Mouse (Mus musculus) spleen, adult 18-20 months (tissue): ENCODE measurements around the gene Rpusd1.
A peak's percentile ranks its signal among the peaks of the same experiment; 100 is the strongest.

Experiments
- DNase-seq, 2 experiments: peaks; one replicate each; pipeline ENCODE4 v3.0.0; 2022; ENCODE audit warnings: mixed read lengths in 2 of 2

Rpusd1 gene

GRCm38 (mm10) chr17:25727265-25728008, at the start of gene Rpusd1, which contains the start of gene Chtf18:
TSS of gene Rpusd1 (plus strand) at chr17:25727670.
TSS of gene Chtf18 (minus strand) at chr17:25727419.
- DNase-seq, result peak; percentile 96

- DNase-seq, result peak; percentile 10 to 21
These were observed 49.5 kb upstream of the Rpusd1 start for GRCm38 (mm10) chr17:25677969-25678368.

DNA sequence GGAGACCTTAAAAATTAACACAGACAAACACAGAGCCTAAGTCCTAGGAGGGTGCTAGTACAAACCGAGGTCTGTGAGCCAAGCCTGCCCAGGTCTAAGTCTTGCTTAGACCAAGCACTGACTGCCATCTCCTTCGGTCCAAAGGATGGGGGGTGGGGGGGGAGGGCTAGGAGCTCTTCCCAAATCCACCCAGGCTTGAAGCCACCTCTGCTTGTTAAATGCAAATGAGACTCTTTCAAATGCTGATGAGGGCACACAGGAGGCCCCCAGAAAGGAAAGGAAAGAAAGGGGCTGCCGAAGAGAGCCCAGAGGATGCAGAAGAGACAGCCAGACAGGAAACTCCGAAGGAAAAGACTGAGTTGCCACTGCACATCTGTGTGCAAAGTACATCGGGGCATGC, 47.7 kb upstream of the Rpusd1 start:
- no peak for DNase-seq

- DNase-seq, result no peak
These were observed 45.8 kb upstream of the Rpusd1 start for GRCm38 (mm10) chr17:25681636-25682035.

- peak in 1 of 2 experiments; percentile 9 for DNase-seq
These were observed 41.1 kb upstream of the Rpusd1 start for GRCm38 (mm10) chr17:25686323-25686722.

GRCm38 (mm10) chr17:25688922-25689321, 38.5 kb upstream of the Rpusd1 start:
- no peak for DNase-seq

DNA sequence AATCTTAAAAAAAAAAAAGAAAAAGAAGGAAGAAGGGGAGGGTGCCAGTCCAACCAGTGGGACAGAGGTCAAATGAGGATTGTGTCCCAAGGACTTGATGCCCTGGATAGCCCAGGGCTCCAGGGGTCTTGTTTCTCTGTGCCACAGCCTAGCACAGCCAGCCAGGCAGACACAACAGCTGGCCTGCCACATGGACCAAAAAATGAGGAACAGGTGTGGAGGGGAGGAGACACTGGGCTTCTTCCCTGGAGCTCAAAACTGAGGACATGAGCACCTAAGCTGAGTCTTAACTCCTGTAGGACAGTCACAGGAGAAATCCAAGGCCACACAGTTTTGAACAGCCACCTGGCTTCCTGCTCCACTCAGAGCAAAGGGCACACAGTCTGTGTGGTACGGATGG, 31.2 kb upstream of the Rpusd1 start:
- DNase-seq, result no peak

DNA sequence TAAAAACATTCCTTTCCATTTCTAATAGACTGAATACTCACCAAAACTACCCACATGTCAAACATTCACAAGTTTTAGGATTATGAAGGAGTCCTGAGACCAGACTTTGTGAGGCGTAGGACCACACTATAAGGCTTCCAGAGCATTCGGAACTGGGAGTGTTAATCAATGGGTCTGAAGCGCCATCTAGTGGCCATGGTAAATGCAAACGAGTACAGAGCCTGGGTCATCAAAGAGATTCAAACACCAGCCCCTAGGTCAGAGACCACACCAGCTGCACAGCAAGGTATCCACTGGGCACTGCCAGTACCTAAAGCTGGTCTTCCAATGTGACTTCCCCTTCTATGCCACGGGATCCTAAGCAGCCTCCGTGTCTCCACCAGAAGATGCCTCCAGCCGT, 29.0 kb upstream of the Rpusd1 start:
- DNase-seq, result peak; percentile 18 to 68

- DNase-seq, result no peak
These were observed 26.5 kb upstream of the Rpusd1 start for GRCm38 (mm10) chr17:25700863-25701496.

GRCm38 (mm10) chr17:25709994-25710393, 17.5 kb upstream of the Rpusd1 start:
- no peak for DNase-seq

DNA sequence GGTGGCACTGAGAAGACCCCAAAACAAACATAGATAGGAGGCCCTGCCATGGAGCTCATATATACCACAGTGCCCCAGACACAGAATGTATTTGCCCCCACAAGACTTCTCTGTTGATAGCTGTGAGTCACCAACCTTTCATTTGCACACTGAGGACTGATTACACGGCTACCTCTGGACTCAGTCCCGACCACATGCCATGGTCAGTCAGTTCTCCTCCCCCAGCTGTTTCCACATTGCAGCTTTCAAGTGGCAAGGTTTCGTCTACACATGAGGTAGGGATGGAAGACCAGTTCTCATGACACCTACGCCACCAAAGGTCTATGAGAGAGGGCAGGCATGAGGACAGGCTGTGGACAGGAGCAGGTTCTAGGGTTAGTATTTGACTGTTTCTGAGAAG, 16.3 kb upstream of the Rpusd1 start:
- DNase-seq, result no peak

DNA sequence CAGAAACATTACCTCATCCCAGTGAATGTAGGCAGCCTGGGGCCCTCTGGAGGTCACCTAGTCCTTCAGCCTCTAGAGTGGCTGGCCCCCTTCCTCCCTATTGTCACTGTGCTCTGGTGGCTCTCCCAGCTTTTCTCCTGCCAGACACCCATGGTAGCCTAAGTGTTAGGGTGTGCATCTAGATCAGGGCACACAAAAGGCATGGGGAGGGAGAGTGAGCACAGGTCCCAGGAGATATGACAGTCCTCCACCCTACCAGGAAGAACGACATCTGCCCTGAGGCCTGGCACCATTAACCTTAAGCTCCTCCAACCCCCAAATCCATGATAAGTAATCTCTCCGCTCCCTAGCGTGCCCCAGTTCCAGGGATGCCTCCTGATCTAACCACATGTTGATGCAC, 11.8 kb upstream of the Rpusd1 start:
- DNase-seq, result no peak

DNA sequence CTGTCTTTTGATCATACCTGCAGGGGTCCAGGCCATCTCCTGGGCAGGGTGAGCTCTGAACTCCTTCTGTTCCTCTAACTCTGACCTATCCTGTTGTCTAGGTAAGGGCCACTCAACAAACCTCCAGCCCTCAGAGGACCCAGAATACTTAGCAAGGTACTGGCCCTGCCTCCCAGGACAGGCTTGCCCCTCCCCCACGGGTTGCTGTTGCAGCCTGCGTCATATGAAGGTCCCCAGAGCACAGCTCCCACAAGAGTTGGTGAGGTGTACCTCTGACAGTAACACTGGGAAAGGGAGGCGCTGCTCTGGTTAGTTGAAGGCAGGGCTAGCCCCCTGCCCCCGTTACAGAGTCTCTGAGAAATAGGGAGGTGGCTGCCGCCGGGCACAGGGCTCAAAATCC, 11.3 kb upstream of the Rpusd1 start:
- DNase-seq, result no peak

DNA sequence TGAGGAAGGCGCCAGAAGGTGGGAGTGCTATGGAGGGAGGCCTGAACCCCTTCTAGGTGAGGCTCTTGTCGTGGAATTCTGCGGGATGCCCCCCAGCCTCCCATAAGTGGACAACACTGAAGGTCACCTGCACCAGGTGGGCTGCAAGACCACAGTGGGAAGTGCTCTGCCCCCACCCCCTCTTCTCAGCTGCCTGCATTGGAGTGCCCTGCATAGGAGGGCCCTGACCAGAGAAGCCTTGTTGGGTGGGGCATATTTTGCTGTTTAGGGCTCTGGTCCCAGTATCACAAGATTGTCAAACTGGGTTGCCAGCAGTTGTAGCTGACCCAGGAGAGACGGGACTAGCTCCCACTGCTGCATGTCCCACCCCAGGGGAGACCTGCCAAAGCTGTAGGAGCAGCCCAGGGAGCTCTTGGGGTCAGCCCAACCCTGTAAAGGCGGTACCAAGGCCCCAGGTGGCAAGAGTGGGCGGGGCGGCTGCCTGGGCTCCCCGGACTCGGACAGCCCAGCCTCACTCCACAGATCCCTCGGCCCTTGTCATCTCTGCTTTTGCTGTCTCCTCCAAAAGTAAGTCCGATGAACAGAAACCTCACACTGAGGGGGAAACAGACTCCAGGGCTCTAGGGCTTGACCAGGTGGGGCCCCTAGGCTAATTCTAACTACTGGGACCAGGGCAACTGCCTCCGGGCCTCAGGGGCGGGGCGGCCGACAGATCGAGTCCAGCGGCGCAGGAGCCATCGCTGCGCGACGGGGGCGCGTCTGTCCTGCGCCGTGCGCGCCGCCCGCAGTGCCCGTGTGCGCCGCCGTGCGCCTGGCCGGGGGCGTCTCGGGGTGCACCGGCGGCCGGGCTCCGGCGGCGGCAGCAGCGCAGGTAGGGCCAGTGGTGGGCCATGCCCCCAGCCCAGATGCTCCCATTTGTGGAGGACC, 10.5 kb upstream of the Rpusd1 start, which contains the start of gene Gng13:
Gng13 (plus strand) TSS at position 461 of the 927 bp plus-strand sequence.
- no peak for DNase-seq

DNA sequence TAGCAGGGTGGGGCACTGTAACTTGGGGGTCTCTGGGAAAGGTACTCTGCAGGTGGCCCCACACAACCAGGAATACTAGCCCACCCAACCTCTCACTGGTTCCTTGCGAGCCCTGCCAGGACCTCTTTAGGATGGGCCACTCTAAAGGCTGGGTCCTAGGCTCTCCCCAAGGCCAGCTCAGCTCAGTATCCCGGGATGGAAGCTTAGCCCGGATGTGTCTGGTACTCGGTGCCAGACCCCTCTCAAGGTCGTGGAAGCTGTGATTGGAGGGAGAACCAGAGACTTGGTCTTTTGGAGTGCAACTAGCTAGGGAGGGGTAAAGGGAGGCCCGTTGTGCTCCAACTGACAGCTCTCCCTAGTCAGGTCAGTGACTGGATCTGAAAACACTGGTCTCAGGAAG, 9.8 kb upstream of the Rpusd1 start:
- no peak for DNase-seq

DNA sequence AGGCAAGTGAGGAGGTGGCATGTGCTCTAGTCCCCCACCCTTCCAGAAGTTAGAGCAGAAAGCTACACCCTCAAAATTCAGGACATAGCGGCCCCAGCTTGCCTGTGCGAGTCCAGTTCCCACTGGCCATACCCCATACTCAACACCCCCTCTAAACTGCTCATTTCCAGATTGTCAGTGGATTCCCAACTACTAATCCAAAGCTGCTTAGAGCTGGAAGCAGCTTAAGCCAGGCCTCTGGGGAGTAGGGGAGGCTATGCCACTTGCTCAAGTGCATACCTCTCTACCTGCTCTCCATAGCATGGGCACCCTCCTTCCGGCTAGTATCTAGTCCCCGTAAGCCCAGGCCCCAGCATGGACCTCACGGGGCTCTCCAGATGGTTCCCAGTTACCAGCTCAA, 6.0 kb upstream of the Rpusd1 start:
- no peak for DNase-seq

DNA sequence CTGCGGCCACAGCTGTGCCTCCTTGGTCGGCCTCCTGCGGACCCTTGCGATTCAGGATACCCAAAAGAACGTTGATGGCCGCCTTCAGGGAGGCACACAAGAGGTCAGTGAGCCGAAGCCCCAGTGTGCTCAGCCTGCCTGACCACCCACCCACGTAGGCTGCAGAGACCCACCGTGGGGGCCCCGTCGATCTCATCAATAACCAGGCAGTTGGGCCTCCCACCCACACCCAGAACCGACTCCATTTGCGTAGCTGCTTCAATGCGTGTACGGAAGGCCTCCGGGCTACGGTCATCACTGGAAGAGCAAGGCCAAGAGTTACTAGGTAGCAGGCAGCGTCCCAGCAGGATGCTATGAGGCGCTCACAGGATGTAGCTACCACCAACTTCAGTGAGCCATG, 4.0 kb upstream of the Rpusd1 start:
- no peak for DNase-seq

GRCm38 (mm10) chr17:25723919-25724318, 3.6 kb upstream of the Rpusd1 start:
- no peak for DNase-seq

DNA sequence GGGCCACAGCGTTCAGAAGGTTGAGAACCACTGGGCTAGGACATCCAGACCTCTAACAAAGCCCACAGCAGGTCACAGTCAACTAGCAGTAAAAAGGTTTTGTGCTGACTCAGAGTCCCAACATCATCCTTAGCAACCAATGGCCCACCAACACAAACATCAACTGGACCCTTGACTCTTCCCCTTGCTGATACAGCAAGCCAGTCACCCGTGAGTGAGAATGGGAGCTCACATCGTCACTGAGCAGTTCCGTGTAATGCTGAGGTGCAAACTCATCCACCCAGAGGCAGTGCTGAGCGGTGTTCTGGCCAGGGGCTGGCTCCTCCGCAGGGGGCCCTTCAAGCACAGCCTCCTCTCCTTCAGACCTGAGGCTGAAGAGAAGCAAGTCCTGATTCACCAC, 2.2 kb upstream of the Rpusd1 start:
- DNase-seq, result no peak

DNA sequence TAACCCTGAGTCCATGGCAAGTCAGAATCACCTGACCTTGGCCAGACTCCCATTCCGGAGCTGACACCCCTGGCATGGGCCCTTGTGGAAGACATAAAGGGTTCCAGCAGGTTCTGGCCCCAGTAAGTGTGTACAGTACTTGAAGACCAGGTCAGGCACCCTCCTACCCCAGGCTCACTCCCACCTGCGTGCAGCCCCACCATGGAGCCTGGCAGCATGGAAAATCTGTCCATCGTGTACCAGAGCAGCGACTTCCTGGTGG, 470 bp downstream of the Rpusd1 start:
- DNase-seq, result no peak

- peak; percentile 59 to 82 for DNase-seq
These were observed 4.6 kb downstream of the Rpusd1 start for GRCm38 (mm10) chr17:25732082-25732481.

GRCm38 (mm10) chr17:25735246-25735645, 7.8 kb downstream of the Rpusd1 start:
- no peak for DNase-seq

- DNase-seq, result no peak
These were observed 8.3 kb downstream of the Rpusd1 start, which contains the start of gene Mslnl for GRCm38 (mm10) chr17:25735745-25736144. TSS of gene Mslnl (plus strand) at chr17:25736042.

- no peak for DNase-seq
These were observed 11.4 kb downstream of the Rpusd1 start for GRCm38 (mm10) chr17:25738861-25739260.
